Mouse (Mus musculus): ENCODE measurements around the gene Dleu7. TPM values are rescaled to one million over a fixed set of nuclear protein-coding genes. Genes with fewer than 3 reads are reported as not detected.

Dleu7 gene
- polyA plus RNA-seq, 1 experiment: 0.46 TPM

DNA sequence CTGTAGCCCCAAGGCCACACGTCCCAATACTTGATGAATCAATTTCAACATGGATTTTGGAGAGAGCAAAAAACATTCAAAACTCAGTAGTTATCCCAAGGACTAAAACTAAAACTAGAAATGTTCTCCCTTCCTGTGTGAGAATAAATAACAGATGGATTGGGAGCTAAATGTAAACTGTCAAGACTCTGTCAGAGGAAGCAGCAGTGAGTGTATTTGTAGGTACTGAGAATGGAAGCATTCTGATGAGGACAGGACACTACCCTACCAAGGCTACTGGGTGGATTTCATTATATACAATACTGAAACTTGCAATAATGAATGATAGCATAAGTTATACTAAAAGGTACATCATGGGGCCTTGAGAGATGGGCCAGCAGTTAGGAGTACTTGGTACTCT lies 6.0 kb upstream of the Dleu7 start:
- Histone ChIP-seq H3K9ac (ENCODE audit: low read depth, poor library complexity, severe bottlenecking) (no peak overlapping the region), H3K27ac (ENCODE audit: insufficient read depth, low read length) (no peak overlapping the region), H3K4me3 (ENCODE audit: low read depth, low read length) (no peak overlapping the region), H3K27me3 (ENCODE audit: control insufficient read depth, insufficient read depth, low read length, poor library complexity, severe bottlenecking) (no peaks in the 10 kb centered on the region), H3K4me1 (ENCODE audit: control insufficient read depth, insufficient read depth, low read length) (no peaks in the 10 kb centered on the region), H3K9me3 (replicated peaks; ENCODE audit: control insufficient read depth, insufficient read depth, low read length, poor library complexity, severe bottlenecking) (no peaks in the 10 kb centered on the region), H3K36me3 (ENCODE audit: control insufficient read depth, insufficient read depth, low read length, poor library complexity, severe bottlenecking) (no peaks in the 10 kb centered on the region)
- no peak for TF ChIP-seq CTCF (IDR thresholded peaks at IDR 0.05; ENCODE audit: low read depth, low read length)
- TF ChIP-seq POLR2A (IDR thresholded peaks at IDR 0.05; ENCODE audit: insufficient read depth, low read length): no peak
- TF ChIP-seq EP300 (IDR thresholded peaks at IDR 0.05; ENCODE audit: insufficient read depth, low read depth, low read length): no peak

GRCm38 (mm10) chr14:62292166-62292487 lies 720 bp downstream of the Dleu7 start:
- H3K36me3 ChIP-seq (ENCODE audit: control insufficient read depth, insufficient read depth, low read length, poor library complexity, severe bottlenecking): no peaks in the 10 kb centered on the region
- TF ChIP-seq EP300 (IDR thresholded peaks at IDR 0.05; ENCODE audit: insufficient read depth, low read depth, low read length): no peak
- H3K9ac ChIP-seq (ENCODE audit: low read depth, poor library complexity, severe bottlenecking): peak overlapping the region; percentile 56
- H3K27me3 ChIP-seq (ENCODE audit: control insufficient read depth, insufficient read depth, low read length, poor library complexity, severe bottlenecking): no peaks in the 10 kb centered on the region
- no peak overlapping the region for H3K27ac ChIP-seq (ENCODE audit: insufficient read depth, low read length)
- H3K4me3 ChIP-seq (ENCODE audit: low read depth, low read length): peak overlapping the region; percentile 59
- no peaks in the 10 kb centered on the region for H3K4me1 ChIP-seq (ENCODE audit: control insufficient read depth, insufficient read depth, low read length)
- H3K9me3 ChIP-seq (replicated peaks; ENCODE audit: control insufficient read depth, insufficient read depth, low read length, poor library complexity, severe bottlenecking): no peaks in the 10 kb centered on the region

GRCm38 (mm10) chr14:62291406-62291987 lies 1.4 kb downstream of the Dleu7 start:
- Histone ChIP-seq H3K9me3 (replicated peaks; ENCODE audit: control insufficient read depth, insufficient read depth, low read length, poor library complexity, severe bottlenecking) (no peaks in the 10 kb centered on the region), H3K27me3 (ENCODE audit: control insufficient read depth, insufficient read depth, low read length, poor library complexity, severe bottlenecking) (no peaks in the 10 kb centered on the region), H3K4me3 (ENCODE audit: low read depth, low read length) (no peak overlapping the region), H3K4me1 (ENCODE audit: control insufficient read depth, insufficient read depth, low read length) (no peaks in the 10 kb centered on the region), H3K9ac (ENCODE audit: low read depth, poor library complexity, severe bottlenecking) (no peak overlapping the region), H3K36me3 (ENCODE audit: control insufficient read depth, insufficient read depth, low read length, poor library complexity, severe bottlenecking) (no peaks in the 10 kb centered on the region), H3K27ac (ENCODE audit: insufficient read depth, low read length) (no peak overlapping the region)
- TF ChIP-seq CTCF (IDR thresholded peaks at IDR 0.05; ENCODE audit: low read depth, low read length) (no peak), EP300 (IDR thresholded peaks at IDR 0.05; ENCODE audit: insufficient read depth, low read depth, low read length) (no peak), POLR2A (IDR thresholded peaks at IDR 0.05; ENCODE audit: insufficient read depth, low read length) (no peak)

GRCm38 (mm10) chr14:62288731-62289130 lies 4.1 kb downstream of the Dleu7 start:
- Histone ChIP-seq H3K27ac (ENCODE audit: insufficient read depth, low read length) (no peak overlapping the region), H3K36me3 (ENCODE audit: control insufficient read depth, insufficient read depth, low read length, poor library complexity, severe bottlenecking) (no peaks in the 10 kb centered on the region), H3K4me3 (ENCODE audit: low read depth, low read length) (no peak overlapping the region), H3K27me3 (ENCODE audit: control insufficient read depth, insufficient read depth, low read length, poor library complexity, severe bottlenecking) (no peaks in the 10 kb centered on the region), H3K4me1 (ENCODE audit: control insufficient read depth, insufficient read depth, low read length) (no peaks in the 10 kb centered on the region), H3K9ac (ENCODE audit: low read depth, poor library complexity, severe bottlenecking) (no peak overlapping the region), H3K9me3 (replicated peaks; ENCODE audit: control insufficient read depth, insufficient read depth, low read length, poor library complexity, severe bottlenecking) (no peaks in the 10 kb centered on the region)
- TF ChIP-seq POLR2A (IDR thresholded peaks at IDR 0.05; ENCODE audit: insufficient read depth, low read length): no peak
- TF ChIP-seq EP300 (IDR thresholded peaks at IDR 0.05; ENCODE audit: insufficient read depth, low read depth, low read length): no peak
- TF ChIP-seq CTCF (IDR thresholded peaks at IDR 0.05; ENCODE audit: low read depth, low read length): no peak

DNA sequence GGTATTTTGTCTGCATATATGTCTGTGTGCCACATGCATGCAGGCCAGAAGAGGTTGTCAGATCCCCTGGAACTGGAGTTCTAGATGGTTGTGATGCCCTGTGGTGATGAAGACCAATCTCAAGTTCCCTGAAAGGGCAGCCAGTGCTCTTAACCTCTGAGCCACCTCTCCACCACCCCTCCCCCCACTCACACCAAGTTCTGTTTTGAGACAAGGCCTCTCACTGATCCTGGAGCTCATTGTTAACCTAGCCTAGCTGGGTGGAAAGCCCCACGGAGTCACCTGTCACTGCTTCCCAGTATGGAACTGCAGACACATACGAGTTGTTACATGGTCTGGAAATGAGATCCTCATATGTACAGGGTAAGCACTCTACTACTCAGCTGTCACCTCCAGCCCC lies 9.9 kb downstream of the Dleu7 start:
- Histone ChIP-seq H3K36me3 (ENCODE audit: control insufficient read depth, insufficient read depth, low read length, poor library complexity, severe bottlenecking) (no peaks in the 10 kb centered on the region), H3K4me1 (ENCODE audit: control insufficient read depth, insufficient read depth, low read length) (no peaks in the 10 kb centered on the region), H3K27me3 (ENCODE audit: control insufficient read depth, insufficient read depth, low read length, poor library complexity, severe bottlenecking) (no peaks in the 10 kb centered on the region), H3K27ac (ENCODE audit: insufficient read depth, low read length) (no peak overlapping the region), H3K9me3 (replicated peaks; ENCODE audit: control insufficient read depth, insufficient read depth, low read length, poor library complexity, severe bottlenecking) (no peaks in the 10 kb centered on the region), H3K4me3 (ENCODE audit: low read depth, low read length) (no peak overlapping the region), H3K9ac (ENCODE audit: low read depth, poor library complexity, severe bottlenecking) (no peak overlapping the region)
- TF ChIP-seq EP300 (IDR thresholded peaks at IDR 0.05; ENCODE audit: insufficient read depth, low read depth, low read length): no peak
- no peak for TF ChIP-seq POLR2A (IDR thresholded peaks at IDR 0.05; ENCODE audit: insufficient read depth, low read length)
- no peak for TF ChIP-seq CTCF (IDR thresholded peaks at IDR 0.05; ENCODE audit: low read depth, low read length)

- TF ChIP-seq POLR2A (IDR thresholded peaks at IDR 0.05; ENCODE audit: insufficient read depth, low read length) (no peak), EP300 (IDR thresholded peaks at IDR 0.05; ENCODE audit: insufficient read depth, low read depth, low read length) (no peak), CTCF (IDR thresholded peaks at IDR 0.05; ENCODE audit: low read depth, low read length) (no peak)
- no peaks in the 10 kb centered on the region for H3K4me1 ChIP-seq (ENCODE audit: control insufficient read depth, insufficient read depth, low read length)
- H3K9me3 ChIP-seq (replicated peaks; ENCODE audit: control insufficient read depth, insufficient read depth, low read length, poor library complexity, severe bottlenecking): no peaks in the 10 kb centered on the region
- no peak overlapping the region for H3K27ac ChIP-seq (ENCODE audit: insufficient read depth, low read length)
- no peaks in the 10 kb centered on the region for H3K36me3 ChIP-seq (ENCODE audit: control insufficient read depth, insufficient read depth, low read length, poor library complexity, severe bottlenecking)
- H3K4me3 ChIP-seq (ENCODE audit: low read depth, low read length): no peak overlapping the region
- H3K9ac ChIP-seq (ENCODE audit: low read depth, poor library complexity, severe bottlenecking): no peak overlapping the region
- H3K27me3 ChIP-seq (ENCODE audit: control insufficient read depth, insufficient read depth, low read length, poor library complexity, severe bottlenecking): no peaks in the 10 kb centered on the region
Measured at GRCm38 (mm10) chr14:62273604-62274003, 19.2 kb downstream of the Dleu7 start.
